Mouse (Mus musculus): ENCODE measurements around the gene Tsga10.

DNA sequence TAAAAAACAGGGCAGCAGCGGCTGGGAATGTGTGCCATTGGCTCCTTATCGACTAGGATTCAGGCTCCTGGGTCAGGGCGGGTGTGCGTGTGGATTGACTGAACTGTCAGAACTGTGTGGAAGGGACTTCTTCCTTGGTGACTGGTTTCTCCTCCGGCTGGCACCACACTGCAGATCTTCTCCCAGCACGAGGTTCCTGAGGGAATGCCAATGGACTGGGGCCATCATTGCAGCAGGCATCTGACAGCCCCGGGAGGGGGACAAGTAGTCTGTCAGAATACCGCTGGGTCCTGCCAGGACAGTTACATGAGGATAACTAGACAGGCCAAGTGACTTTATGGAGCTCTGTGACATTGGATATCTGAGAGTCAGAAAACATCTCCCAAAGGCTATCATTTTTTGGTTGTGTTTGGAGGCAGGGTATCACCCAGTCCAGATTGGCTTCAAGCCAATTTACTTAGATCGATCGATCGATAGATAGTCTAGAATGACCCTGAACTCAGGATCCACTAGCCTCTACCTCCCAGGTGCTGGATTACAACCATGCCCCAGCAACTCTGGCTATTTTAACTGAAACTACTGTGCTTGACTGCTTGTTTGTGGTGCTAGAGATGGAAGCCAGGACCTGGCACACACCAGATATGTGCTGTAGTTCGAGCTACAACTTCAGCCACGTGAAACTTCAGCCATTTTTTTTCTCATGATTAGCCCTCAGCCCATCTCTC lies 11.7 kb upstream of the Tsga10 start:
- TF ChIP-seq POLR2A (IDR thresholded peaks at IDR 0.05; ENCODE audit: low read depth, low read length) (no peak), CTCF (IDR thresholded peaks at IDR 0.05; ENCODE audit: extremely low read depth, insufficient read length, insufficient replicate concordance, low read depth, low read length) (no peak)
